Mouse (Mus musculus) adrenal gland, postnatal 4 days (tissue): Measurements from ENCODE around the gene Olfr76. TPM values are rescaled to one million over a fixed set of nuclear protein-coding genes. Genes with fewer than 3 reads are reported as not detected.
"Not testable (repeated sequence)": the region's sequence is repeated elsewhere in the genome, so short reads cannot be mapped to it uniquely, and the experiment has no call there.

ENCODE experiments used
- DNase-seq, 2 experiments: peaks; one replicate each; pipeline ENCODE4 v3.0.0; 2021 to 2022; ENCODE audit warnings: low spot score in 2 of 2, mixed read lengths in 2 of 2
- long read RNA-seq, 2 experiments: library from polyadenylated mRNA; stranded (forward); transcript quantifications; one replicate each; pipeline ENCODE4 v2.0.0; 2021
- total RNA-seq, 2 experiments: library from RNA; stranded (reverse); gene quantifications; 2 replicates each; pipeline ENCODE4 v1.2.3; 2021

Gene Olfr76
- total RNA-seq, result not detected
- long read RNA-seq, experiment 1, result 0 reads
- long read RNA-seq, experiment 2, result 0 reads

GRCm38 (mm10) chr19:12123103-12123502 is at the start of gene Olfr76:
TSS of gene Olfr76 (minus strand) at chr19:12123203.
- DNase-seq, result no peak

- not testable (repeated sequence) for DNase-seq
Observed at GRCm38 (mm10) chr19:12170062-12170599, 47.1 kb upstream of the Olfr76 start, which contains the start of gene Olfr1555-ps1. TSS of gene Olfr1555-ps1 (minus strand) at chr19:12170112.

DNA sequence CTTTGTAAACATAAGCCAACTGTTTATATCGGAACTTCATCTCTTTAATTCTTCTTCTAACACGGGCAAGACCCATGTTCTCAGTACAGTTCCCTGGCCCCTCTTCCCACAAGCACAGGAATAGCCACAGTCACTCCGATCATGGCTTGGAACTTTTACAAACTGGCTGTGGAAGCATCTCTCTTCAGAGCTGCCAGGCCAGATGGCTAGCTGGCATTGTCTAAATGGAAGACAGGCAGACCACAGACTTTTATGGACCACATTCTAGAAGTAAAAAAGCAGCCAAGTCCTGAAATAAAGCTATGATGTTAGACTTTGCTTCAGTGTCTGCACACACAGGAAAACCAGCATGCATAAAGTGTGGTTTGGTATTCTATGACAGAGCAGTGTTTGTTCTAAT is 22.4 kb upstream of the Olfr76 start:
- DNase-seq, result no peak

- DNase-seq, result no peak
Observed at GRCm38 (mm10) chr19:12143356-12143755, 20.4 kb upstream of the Olfr76 start.

- no peak for DNase-seq
Observed at GRCm38 (mm10) chr19:12134289-12134688, 11.3 kb upstream of the Olfr76 start.

DNA sequence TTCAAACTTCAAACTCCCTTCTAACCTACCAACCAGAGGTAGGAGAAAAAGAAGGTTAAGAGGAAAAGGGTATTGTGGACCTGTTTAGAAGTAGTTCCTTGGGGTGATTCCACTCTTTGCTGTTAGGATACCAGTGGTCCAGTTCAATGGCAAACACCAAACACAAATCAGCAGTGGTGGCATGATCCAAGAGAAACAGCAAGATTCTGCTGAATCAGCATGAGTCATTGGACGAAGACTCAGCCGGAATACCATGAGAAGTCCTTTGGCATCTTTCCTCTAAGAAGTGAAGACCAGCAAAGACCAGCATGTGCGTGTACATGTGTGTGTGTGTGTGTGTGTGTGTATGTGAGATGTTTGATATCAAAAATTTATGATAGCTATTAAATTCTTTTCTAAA is 6.5 kb downstream of the Olfr76 start:
- DNase-seq, result no peak

GRCm38 (mm10) chr19:12115797-12116196 is 7.2 kb downstream of the Olfr76 start, which contains the start of gene Olfr1428:
TSS of gene Olfr1428 (minus strand) at chr19:12115897.
- DNase-seq, result no peak

GRCm38 (mm10) chr19:12113807-12114206 is 9.2 kb downstream of the Olfr76 start:
- no peak for DNase-seq

DNA sequence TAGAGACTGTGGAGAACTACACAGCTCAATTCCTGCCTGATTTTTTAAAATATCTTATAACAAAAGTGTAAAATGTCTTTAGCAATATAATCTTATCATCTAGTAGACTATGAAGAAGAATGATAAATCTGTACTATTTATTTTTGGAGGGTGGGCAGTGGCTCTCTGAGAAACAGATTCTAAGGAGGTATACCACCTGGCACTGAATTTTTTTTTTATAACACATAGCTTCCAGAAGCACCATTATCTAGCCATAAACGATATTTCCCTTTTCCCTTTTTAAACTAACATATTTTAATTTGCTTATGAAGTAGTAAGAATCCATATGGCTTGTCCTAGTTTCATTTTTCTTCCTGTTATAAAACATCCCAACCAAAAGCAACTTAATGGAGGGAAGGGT is 18.5 kb downstream of the Olfr76 start:
- DNase-seq, result no peak

- DNase-seq, result no peak
Observed at GRCm38 (mm10) chr19:12103234-12103633, 19.8 kb downstream of the Olfr76 start, which contains the start of gene Olfr1427. TSS of gene Olfr1427 (minus strand) at chr19:12103334.

- no peak for DNase-seq
Observed at GRCm38 (mm10) chr19:12091913-12092312, 31.1 kb downstream of the Olfr76 start, which contains the start of gene Olfr1426. TSS of gene Olfr1426 (minus strand) at chr19:12092013.

DNA sequence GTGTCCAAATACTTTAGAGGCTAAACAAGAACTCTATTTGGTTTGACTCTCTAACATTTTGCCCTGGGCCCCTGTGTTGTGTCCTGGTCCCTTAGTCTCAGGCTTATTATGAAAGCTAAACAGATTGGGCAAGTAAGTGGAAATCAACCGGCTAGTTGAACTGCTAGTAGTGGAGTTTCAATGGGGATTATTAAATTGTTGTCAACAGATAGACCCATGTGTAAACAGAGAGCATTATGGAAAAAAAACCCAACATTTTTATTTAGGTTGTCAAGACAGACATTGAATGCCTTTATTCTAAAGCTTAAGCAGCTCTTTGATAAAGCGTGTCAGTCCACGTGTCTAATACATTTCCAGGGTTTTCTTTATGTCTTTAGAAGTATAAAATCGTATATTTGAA is 45.4 kb downstream of the Olfr76 start, which contains the start of gene Olfr1425:
Olfr1425 (minus strand) TSS at position 101 of the 400 bp plus-strand sequence.
- DNase-seq, result not testable (repeated sequence)

DNA sequence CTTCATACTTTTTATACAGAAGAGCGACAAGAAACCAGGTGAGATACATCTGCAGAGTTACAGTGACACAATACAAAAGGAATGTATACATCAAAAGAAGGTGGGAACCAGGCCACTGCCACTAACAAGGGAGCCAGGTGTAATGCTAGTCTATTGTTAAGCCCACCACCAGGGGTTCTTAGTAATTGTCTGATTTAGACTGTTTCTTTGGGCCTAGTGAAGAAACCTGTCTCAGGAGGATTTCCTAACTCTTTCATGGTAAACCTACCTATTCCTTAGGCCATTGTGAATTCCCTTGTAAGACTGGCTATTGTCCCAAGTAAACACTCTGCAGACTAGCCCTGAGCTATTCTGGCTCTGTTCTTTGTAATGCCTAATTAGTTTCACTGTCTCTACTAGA is 53.5 kb downstream of the Olfr76 start:
- DNase-seq, result not testable (repeated sequence)

Other genes with a start within 250 kb of the Olfr76 start
- gene Olfr1419, start 248.1 kb downstream of the Olfr76 start, total RNA-seq, result not detected
- gene Olfr1420, start 236.6 kb downstream of the Olfr76 start, total RNA-seq, result not detected
- 10 to 100 TPM; 36.2 to 38.1 TPM for gene Patl1, start 210.8 kb downstream of the Olfr76 start, total RNA-seq
- gene Osbp, start 157.3 kb downstream of the Olfr76 start, total RNA-seq, result 10 to 100 TPM; 71.0 to 74.0 TPM
- not detected for gene Olfr1423, start 81.9 kb downstream of the Olfr76 start, total RNA-seq
- gene Olfr1424, start 60.5 kb downstream of the Olfr76 start, total RNA-seq, result not detected
- not detected for gene Olfr1425, start 45.5 kb downstream of the Olfr76 start, total RNA-seq
- gene Olfr1426, start 31.2 kb downstream of the Olfr76 start, total RNA-seq, result not detected
- not detected for gene Olfr1427, start 19.9 kb downstream of the Olfr76 start, total RNA-seq
- not detected for gene Olfr1428, start 7.3 kb downstream of the Olfr76 start, total RNA-seq
- not detected for gene Olfr1555-ps1, start 46.9 kb upstream of the Olfr76 start, total RNA-seq
- not detected for gene Olfr1431, start 77.4 kb upstream of the Olfr76 start, total RNA-seq
- not detected for gene Olfr1432, start 109.4 kb upstream of the Olfr76 start, total RNA-seq
- not detected for gene Olfr262, start 118.5 kb upstream of the Olfr76 start, total RNA-seq
- not detected for gene Olfr235, start 137.8 kb upstream of the Olfr76 start, total RNA-seq
- not detected for gene Olfr1434, start 156.7 kb upstream of the Olfr76 start, total RNA-seq
- not detected for gene Olfr1436, start 175.9 kb upstream of the Olfr76 start, total RNA-seq
- not detected for gene Olfr1437, start 201.9 kb upstream of the Olfr76 start, total RNA-seq
- gene Olfr1438-ps1, start 212.7 kb upstream of the Olfr76 start, total RNA-seq, result not detected